Mouse (Mus musculus) hindbrain, embryonic 14.5 days (tissue): ENCODE measurements around the gene Scap. TPM values are rescaled to one million over a fixed set of nuclear protein-coding genes. Genes with fewer than 3 reads are reported as not detected.
"Not testable (repeated sequence)": the region's sequence is repeated elsewhere in the genome, so short reads cannot be mapped to it uniquely, and the experiment has no call there.

Experiments
- ATAC-seq: fragments of 200-750 bp; cut with Nextera tagmentation; 2 replicates; pipeline ENCODE4 v1.8.0; 2017; ENCODE audit warnings: moderate number of reproducible peaks, mild to moderate bottlenecking, moderate TSS enrichment, moderate library complexity; ENCODE audit not compliant: low FRiP score
- DNase-seq: peaks from one replicate; pipeline ENCODE4 v3.0.0-alpha.2; 2015; ENCODE audit warnings: low spot score
- H3K27ac ChIP-seq: fragments of 300-500 bp; sonication (generic); 2 replicates; pipeline ENCODE4 v1.5.1; 2014; ENCODE audit warnings: mild to moderate bottlenecking, moderate library complexity
- H3K27me3 ChIP-seq: fragments of 300-500 bp; sonication (generic); 2 replicates; pipeline ENCODE4 v1.6.1; 2014; ENCODE audit warnings: mild to moderate bottlenecking, low read length, mixed read lengths; ENCODE audit not compliant: control insufficient read depth, insufficient read depth
- H3K36me3 ChIP-seq: fragments of 300-500 bp; sonication (generic); replicated peaks from 2 replicates; pipeline ENCODE4 v1.6.1; 2014; ENCODE audit not compliant: control insufficient read depth, insufficient read depth
- H3K4me1 ChIP-seq: fragments of 300-500 bp; sonication (generic); replicated peaks from 2 replicates; pipeline ENCODE4 v1.6.1; 2014; ENCODE audit warnings: antibody characterized with exemption, low read length, mixed read lengths; ENCODE audit not compliant: control insufficient read depth, insufficient read depth
- H3K4me2 ChIP-seq: fragments of 300-500 bp; sonication (generic); replicated peaks from 2 replicates; pipeline ENCODE4 v1.6.1; 2014; ENCODE audit warnings: mild to moderate bottlenecking, moderate library complexity
- H3K4me3 ChIP-seq: fragments of 300-500 bp; sonication (generic); replicated peaks from 2 replicates; pipeline ENCODE4 v1.5.1; 2014; ENCODE audit warnings: mild to moderate bottlenecking, low read length
- H3K9ac ChIP-seq: fragments of 300-500 bp; sonication (generic); 2 replicates; pipeline ENCODE4 v1.6.1; 2014
- H3K9me3 ChIP-seq: fragments of 300-500 bp; sonication (generic); 2 replicates; pipeline ENCODE4 v1.6.1; 2016; ENCODE audit warnings: low read length; ENCODE audit not compliant: control insufficient read depth
- WGBS: fragments of 180-500 bp; shearing (Covaris S2); extraction: QIAGEN DNeasy Blood & Tissue Kit; methylation state at CpG from one replicate; pipeline ENCODE4 v1.1.7; 2014; 5-methylcytosine and 5-hydroxymethylcytosine counted together
- polyA plus RNA-seq: library from polyadenylated mRNA; unstranded; fragments of >200 nt; fragmentation: Nextera tagmentation; extraction: Ambion mirVana; gene quantifications from 2 replicates; pipeline ENCODE4 v1.2.1, GENCODE M21; 2014

Gene Scap
- polyA plus RNA-seq, 1 experiment from 2014 or later = 53.5 TPM

DNA sequence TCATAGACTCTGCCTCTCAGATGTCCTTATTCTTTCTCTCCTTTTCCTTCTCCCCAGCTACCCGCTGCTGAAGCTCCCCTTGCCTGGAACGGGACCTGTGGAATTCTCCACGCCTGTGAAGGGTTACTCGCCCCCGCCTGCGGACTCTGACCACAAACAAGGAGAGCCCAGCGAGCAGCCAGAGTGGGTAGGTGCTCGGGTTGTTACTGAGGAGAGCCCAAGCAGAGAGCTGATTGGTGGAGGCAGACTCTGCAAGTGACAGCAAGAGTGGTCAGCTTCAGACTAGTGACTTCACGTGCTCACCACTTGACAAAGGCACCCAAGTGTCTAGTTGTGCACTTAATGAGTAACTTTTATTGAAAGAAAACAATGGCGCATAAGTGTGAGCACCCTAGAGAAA is 29.2 kb downstream of the Scap start:
- no peak for DNase-seq
- H3K27me3 ChIP-seq = no peaks in the 10 kb centered on the region
- 86% methylated on average over 10 of the region's 10 CpGs for WGBS
- no peaks in the 10 kb centered on the region for H3K9me3 ChIP-seq
- no peak overlapping the region for H3K27ac ChIP-seq
- no peak overlapping the region for H3K4me3 ChIP-seq
- no peak for ATAC-seq
- H3K36me3 ChIP-seq = peaks cover 42% of the 10 kb centered on the region
- H3K4me1 ChIP-seq = no peaks in the 10 kb centered on the region
- no peak overlapping the region for H3K9ac ChIP-seq
- H3K4me2 ChIP-seq = no peak overlapping the region

DNA sequence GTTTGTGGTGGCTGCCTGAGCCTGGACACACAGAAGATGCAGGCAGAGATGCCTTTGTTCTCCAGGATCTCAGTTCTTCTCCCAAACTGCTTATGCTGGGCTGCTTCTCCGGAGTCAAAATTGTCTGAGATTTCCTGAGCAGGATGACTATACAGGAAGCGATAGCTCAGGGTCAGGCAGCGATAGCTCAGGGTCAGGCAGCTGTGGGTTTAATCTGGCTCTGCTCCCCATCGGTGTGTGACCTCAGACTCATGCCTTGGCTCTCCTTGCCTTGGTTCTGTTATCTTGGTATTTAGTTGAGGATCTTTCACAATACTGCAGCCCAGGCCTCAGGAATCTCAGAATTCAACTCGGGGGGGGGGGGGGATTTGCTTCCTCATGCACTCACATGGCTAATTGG is 33.7 kb downstream of the Scap start:
- Histone ChIP-seq H3K36me3 (peaks cover 51% of the 10 kb centered on the region), H3K27me3 (no peaks in the 10 kb centered on the region), H3K27ac (no peak overlapping the region), H3K4me2 (no peak overlapping the region), H3K9me3 (no peaks in the 10 kb centered on the region), H3K4me1 (no peaks in the 10 kb centered on the region), H3K4me3 (no peak overlapping the region), H3K9ac (no peak overlapping the region)
- WGBS = 89% methylated on average over 5 of the region's 5 CpGs
- ATAC-seq (no peak), DNase-seq (no peak)

DNA sequence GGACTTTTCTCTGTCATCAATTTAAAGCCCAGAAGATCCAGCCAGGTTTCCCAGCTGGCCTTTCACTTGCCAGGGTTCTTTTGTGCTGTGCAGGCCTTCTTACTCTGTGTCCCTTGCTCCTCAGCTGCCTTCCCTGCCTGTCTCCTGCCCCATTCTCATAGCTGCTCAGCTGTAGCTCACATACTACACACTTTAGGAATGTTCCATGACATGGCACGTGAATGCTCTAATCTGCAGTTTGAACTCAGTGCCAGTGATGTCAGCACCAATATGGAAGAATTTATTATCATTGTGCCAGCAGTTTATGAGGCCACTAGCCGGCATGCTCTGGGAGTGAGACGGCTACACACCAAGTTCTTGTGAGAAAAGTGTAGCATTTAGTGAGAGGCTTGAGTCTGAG is 36.8 kb downstream of the Scap start:
- no peak overlapping the region for H3K4me2 ChIP-seq
- H3K9me3 ChIP-seq = no peaks in the 10 kb centered on the region
- DNase-seq = no peak
- 96% methylated on average over 3 of the region's 3 CpGs for WGBS
- H3K4me3 ChIP-seq = no peak overlapping the region
- H3K27ac ChIP-seq = no peak overlapping the region
- no peak overlapping the region for H3K9ac ChIP-seq
- H3K36me3 ChIP-seq = peaks cover 53% of the 10 kb centered on the region
- H3K27me3 ChIP-seq = no peaks in the 10 kb centered on the region
- no peaks in the 10 kb centered on the region for H3K4me1 ChIP-seq
- ATAC-seq = no peak

DNA sequence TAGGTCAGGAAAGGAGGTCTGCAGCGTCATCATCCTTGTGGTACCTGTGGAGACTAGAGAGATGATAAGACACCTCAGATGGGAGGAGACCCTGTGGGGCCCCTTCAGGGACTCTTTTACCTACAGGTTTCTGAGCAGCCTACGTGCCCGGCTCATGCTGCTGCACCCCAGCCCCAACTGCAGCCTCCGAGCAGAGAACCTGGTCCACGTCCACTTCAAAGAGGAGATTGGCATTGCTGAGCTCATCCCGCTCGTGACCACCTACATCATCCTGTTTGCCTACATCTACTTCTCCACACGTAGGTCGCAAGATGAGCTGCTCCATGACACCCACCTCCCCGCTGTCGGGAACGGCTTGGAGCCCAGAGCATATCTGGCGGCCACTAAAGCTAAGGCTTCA is 40.8 kb downstream of the Scap start:
- peaks cover 78% of the 10 kb centered on the region for H3K36me3 ChIP-seq
- no peak overlapping the region for H3K4me3 ChIP-seq
- DNase-seq (no peak), ATAC-seq (no peak)
- H3K27me3 ChIP-seq = no peaks in the 10 kb centered on the region
- no peaks in the 10 kb centered on the region for H3K9me3 ChIP-seq
- H3K27ac ChIP-seq = no peak overlapping the region
- WGBS = 99% methylated on average over 13 of the region's 13 CpGs
- H3K9ac ChIP-seq = no peak overlapping the region
- no peaks in the 10 kb centered on the region for H3K4me1 ChIP-seq
- H3K4me2 ChIP-seq = no peak overlapping the region

DNA sequence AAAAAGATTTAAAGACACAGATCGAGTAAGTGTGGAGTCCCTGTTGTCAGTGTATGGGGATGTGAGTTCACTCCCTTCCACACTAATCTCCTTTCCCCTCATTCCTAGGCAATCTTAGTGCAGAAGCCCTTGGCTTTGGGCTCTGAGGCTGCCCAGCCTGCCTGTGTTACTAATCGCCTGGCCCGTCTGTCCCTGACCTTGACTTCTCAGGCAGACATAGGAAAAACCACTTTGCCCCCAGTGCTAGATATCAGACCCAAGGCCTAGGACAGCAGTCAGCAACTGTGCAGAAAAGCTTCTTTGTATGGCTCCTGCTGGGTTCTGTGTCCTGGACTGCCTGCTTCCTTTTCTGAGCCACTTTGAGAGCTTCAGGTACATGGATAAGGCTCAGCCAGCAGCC is 42.6 kb downstream of the Scap start:
- H3K27ac ChIP-seq = no peak overlapping the region
- 96% methylated on average over 3 of the region's 3 CpGs for WGBS
- H3K4me2 ChIP-seq = no peak overlapping the region
- H3K4me3 ChIP-seq = no peak overlapping the region
- no peak overlapping the region for H3K9ac ChIP-seq
- no peaks in the 10 kb centered on the region for H3K27me3 ChIP-seq
- no peaks in the 10 kb centered on the region for H3K9me3 ChIP-seq
- H3K4me1 ChIP-seq = no peaks in the 10 kb centered on the region
- ATAC-seq = no peak
- H3K36me3 ChIP-seq = peaks cover 83% of the 10 kb centered on the region
- no peak for DNase-seq

DNA sequence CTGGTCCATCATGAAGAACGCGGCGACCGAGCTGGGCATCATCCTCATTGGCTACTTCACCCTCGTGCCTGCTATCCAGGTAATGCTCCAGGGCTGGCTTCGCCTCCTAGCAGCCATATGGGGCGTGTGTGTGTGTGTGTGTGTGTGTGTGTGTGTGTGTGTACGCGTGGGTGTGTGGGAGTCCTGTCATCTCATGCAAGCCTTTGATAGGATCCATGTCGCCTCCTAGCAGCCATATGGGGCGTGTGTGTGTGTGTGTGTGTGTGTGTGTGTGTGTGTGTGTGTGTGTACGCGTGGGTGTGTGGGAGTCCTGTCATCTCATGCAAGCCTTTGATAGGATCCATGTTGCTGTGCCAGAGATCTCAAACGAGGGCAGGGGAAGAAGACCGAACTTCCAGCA is 44.6 kb downstream of the Scap start:
- not testable (repeated sequence) for H3K4me3 ChIP-seq, H3K9me3 ChIP-seq, H3K9ac ChIP-seq, H3K27me3 ChIP-seq, ATAC-seq, H3K27ac ChIP-seq, H3K4me2 ChIP-seq, H3K4me1 ChIP-seq, DNase-seq
- H3K36me3 ChIP-seq = peaks cover 91% of the 10 kb centered on the region
- WGBS = 94% methylated on average over 15 of the region's 15 CpGs

DNA sequence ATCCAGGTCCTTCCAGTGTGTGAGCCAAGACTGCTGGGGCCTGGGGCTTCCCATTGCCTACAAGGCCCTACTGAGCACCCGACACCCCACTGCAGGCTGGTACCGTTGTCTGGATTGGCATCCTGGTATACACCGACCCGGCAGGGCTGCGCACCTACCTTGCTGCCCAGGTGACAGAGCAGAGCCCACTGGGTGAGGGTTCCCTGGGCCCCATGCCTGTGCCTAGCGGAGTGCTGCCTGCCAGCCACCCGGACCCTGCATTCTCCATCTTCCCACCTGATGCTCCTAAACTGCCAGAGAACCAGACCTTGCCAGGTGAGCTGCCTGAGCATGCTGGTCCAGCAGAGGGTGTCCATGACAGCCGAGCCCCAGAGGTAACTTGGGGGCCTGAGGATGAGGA is 46.3 kb downstream of the Scap start:
- no peak overlapping the region for H3K9ac ChIP-seq
- H3K9me3 ChIP-seq = no peaks in the 10 kb centered on the region
- DNase-seq (no peak), ATAC-seq (no peak)
- peaks cover 91% of the 10 kb centered on the region for H3K36me3 ChIP-seq
- H3K27ac ChIP-seq = no peak overlapping the region
- H3K27me3 ChIP-seq = no peaks in the 10 kb centered on the region
- no peak overlapping the region for H3K4me3 ChIP-seq
- 94% methylated on average over 8 of the region's 8 CpGs for WGBS
- H3K4me1 ChIP-seq = no peaks in the 10 kb centered on the region
- H3K4me2 ChIP-seq = no peak overlapping the region

DNA sequence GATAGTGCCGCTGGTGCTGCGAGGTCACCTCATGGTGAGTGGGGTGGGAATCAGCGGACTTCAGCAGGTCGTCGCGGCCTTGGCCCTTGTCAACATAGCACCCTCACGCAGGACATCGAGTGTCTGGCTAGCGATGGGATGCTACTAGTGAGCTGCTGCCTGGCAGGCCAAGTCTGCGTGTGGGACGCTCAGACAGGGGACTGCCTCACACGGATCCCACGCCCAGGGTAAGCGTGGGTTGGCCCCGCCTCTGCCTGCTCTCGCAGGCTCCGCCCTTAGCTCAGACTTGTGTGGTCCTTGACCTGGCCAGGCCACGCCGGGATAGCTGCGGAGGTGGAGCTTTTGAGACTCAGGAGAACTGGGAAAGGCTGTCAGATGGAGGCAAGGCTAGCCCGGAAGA is 47.6 kb downstream of the Scap start:
- Histone ChIP-seq H3K9ac (no peak overlapping the region), H3K27ac (no peak overlapping the region), H3K4me1 (no peaks in the 10 kb centered on the region), H3K9me3 (no peaks in the 10 kb centered on the region), H3K4me2 (no peak overlapping the region), H3K27me3 (no peaks in the 10 kb centered on the region), H3K36me3 (peaks cover 95% of the 10 kb centered on the region), H3K4me3 (no peak overlapping the region)
- DNase-seq (no peak), ATAC-seq (no peak)
- WGBS = 47% methylated on average over 21 of the region's 21 CpGs

DNA sequence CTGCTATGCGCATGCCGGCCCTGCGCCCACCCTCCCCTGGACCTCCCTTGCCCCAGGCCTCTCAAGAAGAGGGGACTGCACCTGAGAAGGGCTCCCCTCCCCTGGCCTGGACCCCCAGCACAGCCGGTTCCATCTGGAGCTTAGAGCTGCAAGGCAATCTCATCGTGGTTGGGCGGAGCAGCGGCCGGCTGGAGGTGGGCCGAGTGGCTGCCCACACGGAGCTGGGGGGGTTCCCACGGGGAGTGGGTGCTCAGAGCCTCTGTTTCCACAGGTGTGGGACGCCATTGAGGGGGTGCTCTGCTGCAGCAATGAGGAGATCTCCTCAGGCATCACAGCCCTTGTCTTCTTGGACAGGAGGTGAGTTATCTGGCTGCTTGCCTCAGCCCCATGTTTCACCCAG is 48.2 kb downstream of the Scap start:
- Histone ChIP-seq H3K27ac (no peak overlapping the region), H3K4me1 (no peaks in the 10 kb centered on the region), H3K9ac (no peak overlapping the region), H3K36me3 (peaks cover 95% of the 10 kb centered on the region), H3K9me3 (no peaks in the 10 kb centered on the region), H3K27me3 (no peaks in the 10 kb centered on the region), H3K4me3 (no peak overlapping the region), H3K4me2 (no peak overlapping the region)
- ATAC-seq (no peak), DNase-seq (no peak)
- 82% methylated on average over 10 of the region's 12 CpGs for WGBS

DNA sequence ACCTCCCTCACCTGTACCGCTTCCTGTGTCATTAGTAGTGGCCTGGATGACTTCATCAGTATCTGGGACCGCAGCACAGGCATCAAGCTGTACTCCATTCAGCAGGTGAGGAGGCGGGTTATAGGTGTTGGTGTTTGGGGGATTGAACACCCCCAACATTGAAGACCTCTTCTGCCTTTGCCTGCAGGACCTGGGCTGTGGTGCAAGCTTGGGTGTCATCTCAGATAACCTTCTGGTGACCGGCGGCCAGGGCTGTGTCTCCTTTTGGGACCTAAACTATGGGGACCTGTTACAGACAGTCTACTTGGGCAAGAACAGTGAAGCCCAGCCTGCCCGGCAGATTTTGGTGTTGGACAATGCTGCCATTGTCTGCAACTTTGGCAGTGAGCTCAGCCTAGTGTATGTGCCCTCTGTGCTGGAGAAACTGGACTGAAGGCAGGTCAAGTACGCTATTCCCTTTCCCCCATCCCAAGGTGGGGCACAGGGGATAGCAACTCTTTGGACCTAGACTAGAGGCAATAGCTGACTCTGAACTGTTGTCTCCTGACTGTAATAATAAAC is 51.4 kb downstream of the Scap start:
- Histone ChIP-seq H3K4me1 (no peaks in the 10 kb centered on the region), H3K27me3 (no peaks in the 10 kb centered on the region), H3K4me2 (no peak overlapping the region), H3K9ac (no peak overlapping the region), H3K4me3 (no peak overlapping the region), H3K27ac (no peak overlapping the region), H3K9me3 (no peaks in the 10 kb centered on the region), H3K36me3 (peaks cover 98% of the 10 kb centered on the region)
- ATAC-seq (no peak), DNase-seq (no peak)
- WGBS = 85% methylated on average over 7 of the region's 7 CpGs
